Mouse (Mus musculus) thymus, postnatal 14 days (tissue): ENCODE data around the gene Acap2.

ENCODE experiments used
- DNase-seq: peaks from one replicate; pipeline ENCODE4 v3.0.0; 2021

Gene Acap2

GRCm38 (mm10) chr16:31204216-31204615, 3.2 kb upstream of the Acap2 start:
- DNase-seq: no peak

GRCm38 (mm10) chr16:31201704-31202103, 659 bp upstream of the Acap2 start:
- no peak for DNase-seq

- peak; percentile 64 for DNase-seq
Measured at GRCm38 (mm10) chr16:31199926-31200789, 887 bp downstream of the Acap2 start.

- DNase-seq: peak; percentile 21
Measured at GRCm38 (mm10) chr16:31199591-31199925, 1.5 kb downstream of the Acap2 start.

GRCm38 (mm10) chr16:31196971-31197370, 4.1 kb downstream of the Acap2 start:
- DNase-seq: no peak

- DNase-seq: no peak
Measured at GRCm38 (mm10) chr16:31192526-31192925, 8.5 kb downstream of the Acap2 start.

- peak; percentile 70 for DNase-seq
Measured at GRCm38 (mm10) chr16:31191818-31192217, 9.2 kb downstream of the Acap2 start.

GRCm38 (mm10) chr16:31190426-31190825, 10.6 kb downstream of the Acap2 start:
- DNase-seq: no peak

- no peak for DNase-seq
Measured at GRCm38 (mm10) chr16:31189291-31189690, 11.8 kb downstream of the Acap2 start.

- DNase-seq: no peak
Measured at GRCm38 (mm10) chr16:31188799-31189198, 12.2 kb downstream of the Acap2 start.

GRCm38 (mm10) chr16:31188270-31188669, 12.8 kb downstream of the Acap2 start:
- no peak for DNase-seq

GRCm38 (mm10) chr16:31187192-31187591, 13.9 kb downstream of the Acap2 start:
- no peak for DNase-seq

- no peak for DNase-seq
Measured at GRCm38 (mm10) chr16:31185757-31186156, 15.3 kb downstream of the Acap2 start.

- no peak for DNase-seq
Measured at GRCm38 (mm10) chr16:31184727-31185126, 16.3 kb downstream of the Acap2 start.

- no peak for DNase-seq
Measured at GRCm38 (mm10) chr16:31182576-31182975, 18.5 kb downstream of the Acap2 start.

- DNase-seq: no peak
Measured at GRCm38 (mm10) chr16:31180843-31181242, 20.2 kb downstream of the Acap2 start.

- no peak for DNase-seq
Measured at GRCm38 (mm10) chr16:31179384-31179783, 21.7 kb downstream of the Acap2 start.

GRCm38 (mm10) chr16:31174880-31175638, 26.0 kb downstream of the Acap2 start:
- no peak for DNase-seq

- no peak for DNase-seq
Measured at GRCm38 (mm10) chr16:31172229-31172628, 28.8 kb downstream of the Acap2 start.

- no peak for DNase-seq
Measured at GRCm38 (mm10) chr16:31171418-31171817, 29.6 kb downstream of the Acap2 start.

GRCm38 (mm10) chr16:31170297-31170696, 30.7 kb downstream of the Acap2 start:
- peak; percentile 32 for DNase-seq

GRCm38 (mm10) chr16:31169596-31169995, 31.4 kb downstream of the Acap2 start:
- no peak for DNase-seq

- no peak for DNase-seq
Measured at GRCm38 (mm10) chr16:31167934-31168333, 33.1 kb downstream of the Acap2 start.
